Mouse (Mus musculus) skeletal muscle tissue, adult 2 months (tissue): Measurements from ENCODE around the gene Kcna10.

Source experiments
- DNase-seq: peaks from one replicate; pipeline ENCODE4 v3.0.0-alpha.2; 2012; ENCODE audit warnings: low read depth, low spot score

The Kcna10 gene

GRCm38 (mm10) chr3:107241389-107242094 lies 58.7 kb downstream of the Kcna10 start:
- DNase-seq, result no peak
